Mouse (Mus musculus): ENCODE measurements around the gene Acsl1. TPM values are rescaled to one million over a fixed set of nuclear protein-coding genes. Genes with fewer than 3 reads are reported as not detected.

The Acsl1 gene
- polyA plus RNA-seq, 1 experiment from 2014 or later, result 21.0 TPM

- Histone ChIP-seq H3K4me2 (no peak overlapping the region), H3K27me3 (replicated peaks) (no peaks in the 10 kb centered on the region), H3K36me3 (no peaks in the 10 kb centered on the region), H3K4me1 (peaks cover 14% of the 10 kb centered on the region), H3K4me3 (no peak overlapping the region), H3K9ac (no peak overlapping the region), H3K9me3 (no peaks in the 10 kb centered on the region), H3K27ac (replicated peaks) (no peak overlapping the region)
- WGBS, result 76% methylated on average over 6 of the region's 6 CpGs
- no peak for ATAC-seq (ENCODE audit: extremely low read depth, insufficient number of reproducible peaks, low FRiP score, low TSS enrichment)
Observed at GRCm38 (mm10) chr8:46543662-46544061, 72.8 kb downstream of the Acsl1 start.

GRCm38 (mm10) chr8:46545854-46546253, 75.0 kb downstream of the Acsl1 start:
- Histone ChIP-seq H3K27ac (replicated peaks) (peak overlapping the region; percentile 70; the same call in 1 of the 2 replicates), H3K36me3 (no peaks in the 10 kb centered on the region), H3K4me3 (no peak overlapping the region), H3K9me3 (no peaks in the 10 kb centered on the region), H3K4me1 (peaks cover 15% of the 10 kb centered on the region), H3K4me2 (no peak overlapping the region), H3K9ac (no peak overlapping the region), H3K27me3 (replicated peaks) (no peaks in the 10 kb centered on the region)
- no peak for ATAC-seq (ENCODE audit: extremely low read depth, insufficient number of reproducible peaks, low FRiP score, low TSS enrichment)
- 81% methylated on average over 5 of the region's 5 CpGs for WGBS

DNA sequence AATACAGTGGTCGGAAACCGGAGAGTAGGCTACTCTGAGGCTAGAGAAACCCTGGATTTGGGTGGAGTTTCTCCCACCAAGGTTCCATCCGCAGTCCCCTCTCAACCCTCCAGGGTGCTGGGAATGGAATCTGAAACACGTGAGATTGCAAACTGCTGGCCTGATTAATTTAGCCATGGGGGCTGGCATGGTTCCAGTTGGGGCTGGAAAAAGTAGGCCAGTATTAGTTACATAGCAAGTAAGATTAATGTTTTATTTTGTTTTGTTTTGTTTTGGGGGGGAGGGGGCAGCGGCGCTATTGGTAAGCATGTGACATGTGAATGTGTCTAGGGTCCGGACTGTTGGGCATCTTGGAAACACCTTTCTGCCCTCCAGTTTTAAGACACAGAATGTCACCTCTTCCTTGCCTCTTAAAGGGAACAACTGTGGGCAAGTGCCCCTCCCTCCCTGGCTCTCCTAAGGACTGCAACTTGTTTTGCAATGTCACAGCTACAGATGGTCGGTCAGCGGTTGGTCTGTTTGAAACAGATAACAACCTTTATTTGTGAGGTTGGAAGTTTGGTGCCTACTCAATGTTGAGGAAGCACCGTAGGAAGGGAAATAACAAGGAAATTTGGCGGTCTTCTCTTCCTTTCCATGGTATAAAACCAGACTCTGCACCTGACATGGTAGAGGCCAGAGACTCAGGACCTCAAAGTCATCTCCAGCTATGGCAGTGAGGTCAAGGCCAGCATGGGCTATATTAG, 75.8 kb downstream of the Acsl1 start:
- no peaks in the 10 kb centered on the region for H3K9me3 ChIP-seq

DNA sequence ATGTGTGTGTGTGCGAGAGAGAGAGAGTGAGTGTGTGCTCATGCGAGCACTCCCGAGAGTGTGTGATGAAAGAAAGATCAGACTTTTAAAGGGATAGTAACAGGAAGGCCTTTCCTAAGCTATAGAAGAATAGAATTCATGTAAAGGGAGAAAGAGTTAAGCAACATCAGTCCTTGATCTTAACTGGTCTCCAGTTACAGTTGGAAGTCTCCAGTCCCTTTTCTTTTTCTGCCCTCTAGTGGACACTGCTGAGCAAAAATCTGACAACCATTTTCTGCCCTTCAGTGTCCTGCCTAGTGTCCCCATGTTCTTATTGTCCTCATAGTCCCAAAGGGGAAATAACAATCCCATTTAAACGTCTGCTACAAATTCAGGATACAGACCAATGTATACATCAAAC, 76.4 kb downstream of the Acsl1 start:
- Histone ChIP-seq H3K4me3 (no peak overlapping the region), H3K9me3 (no peaks in the 10 kb centered on the region), H3K9ac (no peak overlapping the region), H3K4me2 (peak overlapping the region; percentile 32), H3K27me3 (replicated peaks) (no peaks in the 10 kb centered on the region), H3K27ac (replicated peaks) (peak overlapping the region; percentile 70), H3K4me1 (peaks cover 21% of the 10 kb centered on the region), H3K36me3 (no peaks in the 10 kb centered on the region)
- WGBS, result 47% methylated on average over 4 of the region's 4 CpGs
- no peak for ATAC-seq (ENCODE audit: extremely low read depth, insufficient number of reproducible peaks, low FRiP score, low TSS enrichment)

More for the DNA sequence above, 75.8 kb downstream of the Acsl1 start:
- Histone ChIP-seq H3K27me3 (replicated peaks) (no peaks in the 10 kb centered on the region), H3K9ac (0 out of 2 replicates have a peak overlapping the region, but pooled peaks have one; percentile 2), H3K4me2 (peak overlapping the region; percentile 32), H3K27ac (replicated peaks) (peak overlapping the region; percentile 70), H3K4me3 (no peak overlapping the region), H3K4me1 (peaks cover 19% of the 10 kb centered on the region), H3K36me3 (no peaks in the 10 kb centered on the region)
- peak; percentile 51; the same call in 1 of the 2 replicates for ATAC-seq (ENCODE audit: extremely low read depth, insufficient number of reproducible peaks, low FRiP score, low TSS enrichment)
- WGBS, result 56% methylated on average over 11 of the region's 11 CpGs

- Histone ChIP-seq H3K36me3 (0 out of 2 replicates have a peak, but pooled peaks cover 3% of the 10 kb centered on the region), H3K4me2 (no peak overlapping the region), H3K9ac (no peak overlapping the region), H3K9me3 (no peaks in the 10 kb centered on the region), H3K27me3 (replicated peaks) (no peaks in the 10 kb centered on the region), H3K27ac (replicated peaks) (no peak overlapping the region), H3K4me3 (no peak overlapping the region), H3K4me1 (peaks cover 30% of the 10 kb centered on the region)
- 77% methylated on average over 8 of the region's 8 CpGs for WGBS
- no peak for ATAC-seq (ENCODE audit: extremely low read depth, insufficient number of reproducible peaks, low FRiP score, low TSS enrichment)
Observed at GRCm38 (mm10) chr8:46550058-46550457, 79.2 kb downstream of the Acsl1 start.

- no peaks in the 10 kb centered on the region for H3K9me3 ChIP-seq
- peak overlapping the region; percentile 81 for H3K4me3 ChIP-seq
- H3K4me2 ChIP-seq, result peak overlapping the region; percentile 84
- H3K9ac ChIP-seq, result peak overlapping the region; percentile 78; the same call in 1 of the 2 replicates
- H3K4me1 ChIP-seq, result peaks cover 28% of the 10 kb centered on the region
- H3K27ac ChIP-seq (replicated peaks), result peak overlapping the region; percentile 85
- 37% methylated on average over 4 of the region's 4 CpGs for WGBS
- no peak for ATAC-seq (ENCODE audit: extremely low read depth, insufficient number of reproducible peaks, low FRiP score, low TSS enrichment)
- H3K27me3 ChIP-seq (replicated peaks), result no peaks in the 10 kb centered on the region
- H3K36me3 ChIP-seq, result peaks cover 7% of the 10 kb centered on the region
Observed at GRCm38 (mm10) chr8:46551029-46551428, 80.2 kb downstream of the Acsl1 start.

- Histone ChIP-seq H3K27ac (replicated peaks) (peak within 1 kb of the TSS; percentile 85), H3K4me3 (peak within 1 kb of the TSS; percentile 81), H3K9me3 (no peaks in the 10 kb centered on the region), H3K4me2 (peak within 1 kb of the TSS; percentile 84), H3K9ac (peak within 1 kb of the TSS; percentile 83), H3K4me1 (peaks cover 20% of the 10 kb centered on the region), H3K27me3 (replicated peaks) (no peaks in the 10 kb centered on the region), H3K36me3 (peaks cover 13% of the 10 kb centered on the region)
- peak; percentile 92 for ATAC-seq (ENCODE audit: extremely low read depth, insufficient number of reproducible peaks, low FRiP score, low TSS enrichment)
- WGBS, result under 1% methylated on average over 50 of the region's 50 CpGs
Observed at GRCm38 (mm10) chr8:46551615-46552440, 81.0 kb downstream of the Acsl1 start, which contains the start of gene Cenpu. TSS of gene Cenpu (plus strand) at chr8:46552028.

DNA sequence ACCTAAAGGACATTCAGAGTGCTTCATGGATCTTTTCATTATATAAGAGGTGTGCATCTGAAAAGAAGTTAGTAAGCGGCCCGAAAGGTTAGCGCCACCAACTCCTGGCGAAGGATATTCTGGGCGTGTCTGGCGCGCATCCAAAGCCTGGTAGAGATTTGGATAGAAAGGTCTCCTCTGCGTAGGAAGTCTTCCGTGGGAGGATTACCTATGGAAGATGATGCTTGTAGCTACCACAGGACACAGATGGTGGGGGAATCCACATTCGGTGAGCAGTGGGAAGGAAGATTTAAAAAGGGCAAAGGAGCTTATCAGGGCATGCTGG, 81.6 kb downstream of the Acsl1 start:
- Histone ChIP-seq H3K9ac (peak overlapping the region; percentile 83), H3K4me2 (peak overlapping the region; percentile 84), H3K4me1 (peaks cover 17% of the 10 kb centered on the region), H3K4me3 (peak overlapping the region; percentile 81), H3K27me3 (replicated peaks) (no peaks in the 10 kb centered on the region), H3K36me3 (peaks cover 16% of the 10 kb centered on the region), H3K27ac (replicated peaks) (peak overlapping the region; percentile 61), H3K9me3 (no peaks in the 10 kb centered on the region)
- 2% methylated on average over 10 of the region's 10 CpGs for WGBS
- no peak for ATAC-seq (ENCODE audit: extremely low read depth, insufficient number of reproducible peaks, low FRiP score, low TSS enrichment)

GRCm38 (mm10) chr8:46559428-46559827, 88.6 kb downstream of the Acsl1 start:
- Histone ChIP-seq H3K27ac (replicated peaks) (no peak overlapping the region), H3K4me2 (no peak overlapping the region), H3K9ac (no peak overlapping the region), H3K4me1 (no peaks in the 10 kb centered on the region), H3K9me3 (no peaks in the 10 kb centered on the region), H3K36me3 (peaks cover 57% of the 10 kb centered on the region), H3K27me3 (replicated peaks) (no peaks in the 10 kb centered on the region), H3K4me3 (no peak overlapping the region)
- ATAC-seq (ENCODE audit: extremely low read depth, insufficient number of reproducible peaks, low FRiP score, low TSS enrichment), result no peak
- 75% methylated on average over 6 of the region's 6 CpGs for WGBS

- WGBS, result 81% methylated on average over 16 of the region's 16 CpGs
- H3K36me3 ChIP-seq, result peaks cover 54% of the 10 kb centered on the region
- no peaks in the 10 kb centered on the region for H3K27me3 ChIP-seq (replicated peaks)
- H3K4me2 ChIP-seq, result no peak overlapping the region
- H3K27ac ChIP-seq (replicated peaks), result no peak overlapping the region
- no peak overlapping the region for H3K9ac ChIP-seq
- H3K4me1 ChIP-seq, result no peaks in the 10 kb centered on the region
- ATAC-seq (ENCODE audit: extremely low read depth, insufficient number of reproducible peaks, low FRiP score, low TSS enrichment), result no peak
- H3K9me3 ChIP-seq, result no peaks in the 10 kb centered on the region
- H3K4me3 ChIP-seq, result no peak overlapping the region
Observed at GRCm38 (mm10) chr8:46562333-46562732, 91.5 kb downstream of the Acsl1 start.

DNA sequence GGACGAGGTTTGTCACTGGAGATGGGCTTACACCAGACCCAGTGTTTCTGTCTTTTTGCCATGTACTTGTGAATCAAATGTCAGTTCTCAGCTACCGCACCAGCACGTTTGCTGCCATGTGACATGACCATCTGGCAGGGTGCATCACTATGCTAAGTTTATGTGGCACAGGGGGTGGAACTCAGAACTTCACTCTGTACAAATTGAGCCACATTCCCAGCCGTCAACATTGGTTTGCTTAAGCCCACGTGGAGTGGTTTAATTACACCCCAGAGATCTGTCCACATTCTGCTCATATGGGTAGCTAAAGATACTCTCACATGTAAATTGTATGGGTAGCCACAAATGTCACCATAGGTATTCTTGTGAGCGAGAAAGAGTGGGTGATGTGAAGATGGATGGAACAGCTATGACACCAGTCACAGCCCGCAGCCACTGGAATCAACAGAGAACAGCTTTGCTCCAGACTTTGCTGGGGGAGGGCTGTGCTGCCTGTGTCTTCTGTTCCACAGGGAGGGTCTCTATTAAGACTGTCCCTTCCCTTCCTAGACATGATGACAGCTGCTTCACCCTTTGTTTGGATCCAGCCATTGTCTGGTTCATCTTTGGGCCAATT, 96.2 kb downstream of the Acsl1 start:
- no peaks in the 10 kb centered on the region for H3K9me3 ChIP-seq
- no peaks in the 10 kb centered on the region for H3K27me3 ChIP-seq (replicated peaks)
- H3K9ac ChIP-seq, result no peak overlapping the region
- peaks cover 43% of the 10 kb centered on the region for H3K36me3 ChIP-seq
- no peak overlapping the region for H3K27ac ChIP-seq (replicated peaks)
- no peak overlapping the region for H3K4me3 ChIP-seq
- ATAC-seq (ENCODE audit: extremely low read depth, insufficient number of reproducible peaks, low FRiP score, low TSS enrichment), result no peak
- WGBS, result 87% methylated on average over 7 of the region's 7 CpGs
- 0 out of 2 replicates have a peak, but pooled peaks cover 6% of the 10 kb centered on the region for H3K4me1 ChIP-seq
- no peak overlapping the region for H3K4me2 ChIP-seq

All from heart, embryonic 13.5 days (tissue).